Mouse (Mus musculus) kidney, postnatal 36 days (tissue): ENCODE data around the gene Pip5k1c.

ENCODE experiments used
- DNase-seq, 2 experiments: peaks; one replicate each; pipeline ENCODE4 v3.0.0; 2021 to 2022; ENCODE audit warnings: mixed read lengths in 2 of 2

The Pip5k1c gene

DNA sequence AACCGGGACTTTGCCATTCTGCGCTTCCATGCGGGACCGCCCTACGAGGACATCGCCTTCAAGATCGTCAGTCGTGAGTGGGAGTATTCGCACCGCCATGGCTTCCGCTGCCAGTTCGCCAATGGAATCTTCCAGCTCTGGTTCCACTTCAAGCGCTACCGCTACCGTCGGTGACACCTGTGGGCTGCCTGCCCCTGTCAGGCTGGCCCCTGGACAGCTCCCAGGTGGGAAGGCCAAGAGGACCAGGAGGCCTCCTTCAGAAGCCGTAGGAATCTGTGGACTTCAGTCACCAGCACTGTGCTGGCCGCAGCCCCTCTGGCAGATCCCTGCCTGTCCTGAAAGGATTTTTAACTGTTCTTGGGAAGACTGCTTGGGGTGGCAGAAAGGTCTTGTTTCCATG is 33.0 kb downstream of the Pip5k1c start:
- DNase-seq, result no peak

DNA sequence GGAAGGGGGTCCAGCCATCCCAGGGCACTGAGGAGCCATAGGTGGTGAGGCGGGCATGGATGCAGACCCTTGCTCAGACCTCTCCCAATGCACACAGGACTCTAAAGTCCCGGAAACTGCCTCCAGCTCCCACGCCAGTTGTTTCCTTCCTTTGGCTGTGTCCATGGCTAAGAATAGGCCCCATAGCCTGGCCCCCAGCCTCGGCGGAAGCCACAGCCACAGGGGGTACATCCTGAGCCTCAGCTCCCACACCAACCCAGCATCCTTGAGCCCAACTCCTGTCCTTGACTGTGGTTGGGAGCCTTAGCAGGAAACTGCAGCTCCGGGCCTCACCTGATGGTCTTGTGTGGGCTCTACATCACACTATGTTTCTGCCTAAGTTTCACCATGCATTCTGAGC is 34.1 kb downstream of the Pip5k1c start:
- peak; percentile 74 to 81 for DNase-seq

DNA sequence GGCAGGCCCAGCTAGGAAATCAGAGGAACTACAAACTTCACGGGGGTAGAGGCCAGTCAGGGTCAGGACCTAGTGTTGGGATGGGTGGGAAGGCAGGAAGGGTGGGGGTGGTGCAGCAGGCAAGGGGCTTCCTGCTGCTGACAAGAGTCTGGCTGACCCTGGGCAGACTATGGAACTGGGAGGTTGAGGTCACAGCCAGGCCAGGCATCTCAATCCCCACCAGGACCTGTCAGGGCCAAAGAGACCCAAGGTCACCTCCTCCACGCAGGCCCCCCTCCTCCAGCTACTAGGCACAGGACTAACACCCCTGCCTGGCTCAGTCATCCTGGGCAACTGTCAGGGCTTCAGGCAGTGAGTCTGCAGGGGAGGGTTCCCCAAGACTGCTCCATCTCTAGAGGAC is 35.2 kb downstream of the Pip5k1c start:
- peak; percentile 65 to 71 for DNase-seq

DNA sequence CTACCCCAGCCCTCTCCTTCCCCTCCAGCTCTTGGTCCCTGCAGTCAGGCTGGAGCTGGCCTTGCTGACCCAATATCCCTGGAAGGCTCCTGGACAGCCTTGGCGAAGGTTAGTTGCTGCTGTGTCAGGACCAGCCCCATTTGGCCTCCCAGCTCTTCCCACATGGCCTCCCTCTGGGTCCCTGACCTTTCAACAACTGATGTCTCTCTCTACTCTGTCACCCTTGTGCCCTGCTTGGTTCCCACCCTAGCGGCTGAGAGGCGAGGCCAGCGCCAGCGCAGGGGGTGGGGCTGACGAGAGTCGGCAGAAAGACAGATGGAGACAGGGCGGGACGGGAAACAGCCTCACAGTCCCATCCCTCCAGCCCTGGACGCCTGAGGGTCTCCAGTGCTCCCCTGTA is 35.6 kb downstream of the Pip5k1c start, which contains the start of gene Tbxa2r:
TSS of gene Tbxa2r (plus strand) at position 346 of the 400 bp plus-strand sequence.
- DNase-seq, result peak; percentile 78 to 79

DNA sequence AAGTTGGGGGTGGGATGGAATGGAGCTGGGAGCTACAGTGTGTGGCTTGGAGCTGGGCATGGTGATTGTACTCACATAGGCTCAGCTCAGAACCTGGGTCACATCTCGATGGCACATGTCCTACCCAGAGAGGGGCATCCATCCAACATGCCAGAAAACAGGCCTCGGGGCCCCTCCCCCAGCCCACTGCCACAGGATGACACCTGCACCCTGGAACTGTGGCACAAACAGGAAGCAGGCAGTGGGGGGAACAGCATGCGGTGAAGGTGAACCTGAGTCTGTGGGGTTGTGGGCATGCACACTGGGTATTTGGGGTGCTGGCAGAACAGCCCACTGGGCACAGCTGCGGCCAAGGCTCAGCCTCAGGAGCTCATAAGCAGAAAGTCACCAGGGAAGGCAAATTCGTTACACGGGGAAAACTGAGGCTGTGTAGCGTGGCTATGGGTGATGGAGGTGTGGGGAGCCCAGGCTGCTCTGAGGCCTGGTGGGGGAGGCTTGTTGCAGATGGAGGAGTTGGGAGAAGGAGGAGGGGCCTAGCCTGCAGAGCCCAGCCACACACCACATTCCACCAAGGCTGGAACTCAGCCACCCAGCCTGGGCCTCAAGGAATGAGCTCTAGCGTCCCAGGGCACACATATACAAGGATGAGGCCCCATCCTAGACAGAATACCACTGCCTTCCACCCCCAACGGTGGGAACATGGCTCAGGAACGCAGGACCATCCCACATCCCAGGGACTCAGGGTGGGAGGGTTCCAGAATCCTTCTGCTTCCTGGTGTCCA is 36.6 kb downstream of the Pip5k1c start:
- peak in 1 of 2 experiments; percentile 44 for DNase-seq

DNA sequence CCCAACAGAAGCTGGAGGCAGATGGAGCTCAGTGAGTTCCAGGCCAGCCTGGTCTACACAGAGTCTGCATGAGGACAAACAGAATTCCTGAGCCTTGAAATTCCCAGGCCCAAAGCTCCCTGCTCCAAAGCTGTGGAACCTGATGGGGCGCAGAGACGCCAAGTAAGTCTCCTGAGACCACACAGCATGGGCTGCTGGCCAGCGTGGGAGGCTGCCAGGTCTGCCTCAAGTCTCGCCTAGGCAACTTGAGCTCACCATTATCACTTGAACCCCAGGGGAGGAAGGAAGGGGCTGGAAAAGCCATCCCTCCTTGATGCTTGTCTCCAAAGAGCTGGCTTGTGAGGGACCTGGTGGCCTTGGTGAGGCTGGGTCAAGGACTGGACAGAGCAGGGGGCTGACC is 37.2 kb downstream of the Pip5k1c start:
- peak; percentile 61 to 70 for DNase-seq

DNA sequence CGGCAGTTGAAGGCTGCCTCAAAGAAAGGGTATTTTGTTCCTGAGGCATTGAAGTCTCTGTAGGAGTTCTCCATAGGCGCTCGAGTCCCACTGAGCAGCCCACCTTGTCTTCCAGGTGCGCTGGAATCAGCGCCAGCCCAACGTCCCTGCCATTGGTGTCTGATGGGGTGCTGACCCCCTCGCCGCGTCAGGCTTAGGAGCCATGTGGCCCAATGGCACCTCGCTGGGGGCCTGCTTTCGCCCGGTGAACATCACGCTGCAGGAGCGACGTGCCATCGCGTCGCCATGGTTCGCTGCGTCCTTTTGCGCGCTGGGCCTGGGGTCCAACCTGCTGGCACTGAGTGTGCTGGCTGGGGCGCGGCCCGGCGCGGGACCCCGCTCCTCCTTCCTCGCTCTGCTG is 39.5 kb downstream of the Pip5k1c start:
- DNase-seq, result no peak

DNA sequence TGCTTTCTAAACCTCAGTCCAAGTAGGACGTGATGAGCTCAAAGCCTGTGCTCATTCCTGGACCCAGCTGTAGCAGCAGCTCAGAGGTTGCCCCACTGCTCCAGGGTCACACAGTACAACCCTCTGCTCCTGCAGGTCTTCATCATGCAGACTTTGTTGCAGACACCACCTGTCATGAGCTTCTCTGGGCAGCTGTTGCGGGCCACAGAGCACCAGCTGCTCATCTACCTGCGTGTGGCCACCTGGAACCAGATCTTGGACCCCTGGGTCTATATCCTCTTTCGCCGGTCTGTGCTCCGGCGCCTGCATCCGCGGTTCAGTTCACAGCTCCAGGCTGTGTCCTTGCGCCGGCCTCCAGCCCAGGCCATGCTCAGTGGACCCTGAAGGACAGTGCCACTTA is 41.6 kb downstream of the Pip5k1c start:
- no peak for DNase-seq

DNA sequence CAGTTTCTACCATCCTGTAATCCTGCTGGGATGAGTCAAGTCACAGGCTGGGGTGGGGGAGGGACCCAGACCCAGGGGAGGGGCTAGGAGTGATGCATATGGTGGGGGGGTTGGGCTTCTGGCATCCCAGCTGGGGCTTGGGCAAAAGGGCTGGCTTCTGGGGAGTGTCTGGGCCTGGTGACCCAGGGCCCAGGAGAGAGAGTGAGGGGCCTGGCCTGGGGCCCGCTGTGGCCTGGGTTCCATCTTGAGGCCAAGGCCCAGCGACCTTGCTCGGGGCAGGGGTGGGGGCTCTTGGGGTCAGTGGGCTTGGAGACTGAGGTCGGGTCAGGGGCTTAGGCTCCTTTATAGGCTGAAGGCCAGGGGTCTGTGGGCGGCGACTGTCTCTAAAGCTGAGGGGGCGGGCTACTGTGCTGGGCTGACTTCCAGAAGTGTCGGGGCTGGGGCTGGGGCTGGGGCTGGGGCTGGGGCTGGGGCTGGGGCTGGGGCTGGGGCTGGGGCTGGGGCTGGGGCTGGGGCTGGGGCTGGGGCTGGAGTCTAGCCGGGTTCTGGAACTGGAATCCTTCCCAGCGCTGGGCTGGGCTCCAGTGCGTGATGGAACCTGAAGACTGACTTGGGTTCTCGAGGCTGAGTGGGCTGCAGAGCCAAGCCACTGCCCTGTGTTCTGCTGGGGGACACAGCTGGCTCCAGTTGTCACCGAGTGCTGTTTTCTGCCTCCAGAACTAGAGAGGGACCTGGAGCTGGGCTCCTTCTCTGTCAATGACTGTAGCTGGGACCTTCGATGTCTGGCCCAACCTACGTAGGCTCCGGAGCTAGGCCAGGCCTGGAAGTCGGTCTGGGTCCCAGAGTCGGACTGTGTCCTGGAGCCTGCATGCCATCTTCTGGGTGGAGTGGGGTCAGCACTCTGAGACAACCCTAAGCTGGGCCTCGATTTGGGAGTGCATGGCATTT is 42.9 kb downstream of the Pip5k1c start:
- no peak for DNase-seq

DNA sequence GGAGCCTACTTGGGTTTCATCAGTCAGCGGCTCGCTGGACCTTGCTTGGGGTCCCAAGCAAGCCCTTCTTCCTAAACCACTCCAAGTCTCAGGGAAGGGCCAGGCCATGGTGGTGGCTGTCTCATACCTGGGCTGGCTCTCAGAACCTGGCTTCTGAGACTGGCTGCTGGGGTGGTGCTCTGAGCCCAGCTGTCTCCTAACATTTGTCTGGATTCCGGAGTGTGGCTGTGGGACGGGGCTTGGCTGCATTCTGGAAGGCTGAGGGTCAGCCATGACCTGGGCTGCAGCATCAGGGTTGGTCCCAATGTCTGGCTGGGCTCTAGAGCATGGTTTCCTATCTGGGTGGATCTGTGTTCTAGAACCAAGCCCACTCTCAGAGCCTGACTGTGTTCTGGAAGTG is 43.8 kb downstream of the Pip5k1c start:
- no peak for DNase-seq

DNA sequence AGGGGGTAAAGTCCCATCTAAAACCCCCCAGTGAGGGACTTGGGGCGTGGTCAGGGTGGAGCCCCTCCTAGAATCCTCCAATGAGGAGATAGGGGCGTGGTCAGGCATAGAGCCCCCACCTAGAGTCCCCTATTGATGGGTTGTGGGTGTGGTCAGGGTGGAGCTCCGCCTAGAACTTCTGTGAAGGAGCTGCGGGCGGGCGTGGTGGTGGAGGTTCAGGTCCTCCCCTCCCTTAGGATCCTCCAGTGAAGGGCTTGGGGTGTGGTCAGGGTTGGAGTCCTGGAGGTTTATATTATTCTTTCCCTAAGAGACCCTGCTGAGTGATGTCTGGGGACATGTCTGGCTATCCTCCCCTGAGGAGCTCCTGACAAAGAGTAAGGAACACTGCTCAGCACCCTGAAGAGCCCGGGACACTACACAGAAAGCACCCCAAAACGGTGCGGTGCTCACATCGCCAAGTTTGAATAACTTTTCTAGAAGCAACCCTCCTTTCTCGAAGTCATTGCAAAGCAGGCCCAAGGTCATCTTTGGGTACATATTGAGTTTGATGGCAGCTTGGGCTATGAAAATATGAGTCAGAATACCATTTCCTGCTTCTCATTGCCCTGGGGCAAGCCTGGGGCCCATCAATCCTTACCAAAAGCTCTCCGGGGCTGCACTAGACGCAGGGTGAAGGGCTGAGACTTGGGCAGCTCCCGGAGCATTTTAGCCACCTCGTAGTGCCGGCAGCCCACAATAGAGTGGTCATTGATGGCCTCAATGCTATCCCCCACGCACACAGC is 48.0 kb downstream of the Pip5k1c start:
- DNase-seq, result no peak

DNA sequence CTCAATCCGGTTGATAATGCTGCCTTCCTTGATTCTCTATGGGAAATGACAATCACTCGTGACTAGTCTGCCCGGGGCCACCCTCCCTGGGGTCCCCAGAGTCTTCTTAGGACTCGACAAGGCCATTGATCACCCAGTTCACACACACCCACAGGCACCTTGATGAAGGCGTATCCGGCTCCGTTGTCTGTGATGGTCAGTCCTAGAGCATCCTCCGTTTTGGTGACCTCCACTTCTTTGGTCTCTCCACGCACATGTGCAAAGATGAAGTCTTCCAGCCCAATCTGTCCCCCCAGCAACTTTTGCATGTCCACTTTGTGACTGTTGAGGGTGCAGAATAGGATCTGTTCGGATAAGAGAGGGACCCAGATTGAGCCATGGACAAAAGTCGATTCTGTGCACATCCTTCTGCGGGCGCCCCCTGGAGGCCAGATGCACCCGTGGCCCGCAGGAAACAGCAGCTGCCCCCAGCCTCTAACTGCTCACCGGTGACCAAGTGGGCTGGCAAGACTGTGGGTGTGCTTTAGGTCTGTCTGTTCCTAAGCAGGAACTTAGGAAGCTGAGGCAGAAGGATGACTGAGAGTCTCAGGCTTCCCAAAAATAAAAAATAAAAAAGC is 48.7 kb downstream of the Pip5k1c start:
- peak; percentile 73 to 93 for DNase-seq

DNA sequence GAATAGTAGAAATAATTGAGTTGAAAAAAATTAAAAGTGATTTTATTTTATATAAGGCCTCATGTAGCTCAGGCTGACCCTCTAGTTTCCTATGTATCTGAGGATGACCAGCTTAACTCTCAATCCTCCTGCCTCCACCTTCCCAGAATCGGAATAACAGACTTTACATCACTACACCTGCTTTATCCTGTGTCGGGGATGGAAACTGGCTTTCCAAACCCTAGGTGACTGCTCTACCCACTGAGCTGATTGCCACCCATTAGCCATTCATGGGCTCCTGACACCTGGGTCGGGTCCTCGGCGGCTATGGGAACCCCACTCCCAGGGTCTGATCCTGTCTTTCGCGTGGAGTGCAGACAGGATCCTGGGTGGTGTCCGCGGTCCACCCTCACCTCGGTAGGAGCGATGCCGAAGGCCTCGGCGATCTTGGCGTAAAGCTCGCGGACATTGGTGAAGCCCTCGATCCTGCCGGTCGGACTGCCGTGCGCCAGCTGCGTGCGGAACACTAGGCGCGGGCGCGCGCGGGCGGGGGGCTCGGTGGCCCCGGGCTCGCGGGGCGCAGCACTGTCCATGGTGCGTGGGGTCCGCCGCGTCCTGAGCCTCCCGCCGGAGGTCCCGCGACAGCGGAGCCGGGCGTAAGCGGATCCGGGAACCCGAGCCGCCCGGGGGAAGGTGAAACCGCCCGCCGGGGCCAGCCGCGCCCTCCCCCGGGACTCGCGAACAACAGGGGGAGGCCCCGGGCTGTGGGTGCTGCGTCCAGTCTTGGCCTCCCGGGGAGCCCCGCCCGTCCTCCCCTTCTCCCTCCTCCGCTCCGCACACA is 50.1 kb downstream of the Pip5k1c start, which contains the start of gene Gipc3:
TSS of gene Gipc3 (minus strand) at position 581 of the 820 bp plus-strand sequence.
- peak in 1 of 2 experiments; percentile 58 for DNase-seq

DNA sequence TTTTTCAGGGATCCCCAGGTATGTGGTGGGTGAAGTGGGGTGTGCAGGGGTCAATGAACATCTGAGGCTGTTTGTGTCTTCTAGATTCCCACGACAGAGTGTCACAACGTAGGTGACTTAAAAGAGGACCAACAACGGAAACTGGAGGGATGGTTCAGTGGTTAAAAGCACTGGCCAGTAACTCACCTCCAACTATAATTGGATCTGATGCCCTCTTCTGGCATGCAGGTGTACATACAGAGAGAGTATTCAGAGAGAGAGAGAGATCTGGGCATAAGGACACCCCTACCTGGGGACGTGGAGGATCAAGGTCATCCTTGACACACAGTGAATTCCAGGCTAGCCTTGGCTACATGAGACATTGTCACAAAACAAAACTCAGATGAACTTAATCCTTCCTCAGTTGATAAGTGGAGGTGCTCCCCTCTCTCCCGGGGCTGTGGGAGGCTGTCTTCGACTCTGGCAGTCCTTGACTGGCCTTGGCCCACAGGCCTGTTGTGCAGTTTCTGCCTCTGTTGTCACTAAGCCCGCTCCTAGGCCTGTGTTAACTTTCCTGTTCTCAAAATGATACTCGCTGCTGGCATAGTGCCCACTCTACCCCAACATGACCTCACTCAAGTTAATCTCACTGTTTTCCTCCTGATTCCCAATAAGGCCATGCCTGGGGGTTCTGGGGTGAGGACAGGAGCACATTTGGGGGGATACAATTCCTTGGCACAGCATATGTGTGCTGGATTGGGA is 51.8 kb downstream of the Pip5k1c start:
- peak in 1 of 2 experiments; percentile 47 for DNase-seq

DNA sequence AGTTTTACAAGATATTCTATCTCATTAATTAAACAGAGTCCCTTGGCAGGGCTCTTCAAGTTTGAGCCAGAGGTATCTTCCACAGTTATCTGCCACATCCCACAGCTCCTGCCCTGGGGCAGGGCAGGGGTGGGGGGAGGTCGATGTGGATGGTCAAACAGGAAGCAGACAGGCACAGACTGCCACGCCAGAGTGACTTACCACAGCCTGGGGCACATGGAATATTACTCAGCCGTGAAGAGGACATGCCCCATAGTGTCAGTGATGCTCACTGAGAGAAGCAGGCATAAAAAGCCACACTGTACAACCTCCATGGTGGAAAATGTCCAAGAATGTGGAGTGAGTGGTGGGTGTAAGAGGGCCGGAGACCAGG is 52.4 kb downstream of the Pip5k1c start:
- DNase-seq, result no peak

DNA sequence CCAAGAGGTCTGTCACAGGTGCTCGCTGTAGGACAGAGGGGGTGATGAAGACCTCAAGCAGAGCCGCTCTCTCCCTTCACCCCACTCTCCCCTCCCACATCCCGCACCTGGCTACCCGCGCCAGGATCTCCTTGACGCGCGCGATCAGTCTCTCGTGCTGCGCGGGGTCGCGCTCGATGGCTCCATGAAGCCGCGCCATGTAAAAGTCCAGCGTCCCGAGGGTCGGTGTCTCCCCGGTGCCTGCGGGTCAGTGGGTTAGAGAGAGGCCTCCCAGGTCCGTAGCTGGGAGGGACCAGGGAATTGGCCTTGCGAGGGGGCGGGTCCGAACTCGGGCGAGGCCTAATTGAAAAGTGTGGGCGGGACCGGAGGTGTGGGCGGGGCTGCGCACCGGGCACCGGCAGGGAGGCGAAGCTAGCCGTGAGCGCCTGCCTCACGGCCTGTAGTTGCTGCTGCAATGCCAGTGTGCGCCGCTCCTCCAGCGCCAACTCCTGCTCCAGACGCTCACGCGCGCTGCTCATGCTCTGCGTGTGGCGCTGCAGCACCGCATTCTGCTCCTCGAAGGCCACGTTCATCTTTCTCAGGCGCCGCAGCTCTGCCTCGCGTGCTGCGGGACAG is 53.8 kb downstream of the Pip5k1c start:
- DNase-seq, result peak; percentile 88 to 93

DNA sequence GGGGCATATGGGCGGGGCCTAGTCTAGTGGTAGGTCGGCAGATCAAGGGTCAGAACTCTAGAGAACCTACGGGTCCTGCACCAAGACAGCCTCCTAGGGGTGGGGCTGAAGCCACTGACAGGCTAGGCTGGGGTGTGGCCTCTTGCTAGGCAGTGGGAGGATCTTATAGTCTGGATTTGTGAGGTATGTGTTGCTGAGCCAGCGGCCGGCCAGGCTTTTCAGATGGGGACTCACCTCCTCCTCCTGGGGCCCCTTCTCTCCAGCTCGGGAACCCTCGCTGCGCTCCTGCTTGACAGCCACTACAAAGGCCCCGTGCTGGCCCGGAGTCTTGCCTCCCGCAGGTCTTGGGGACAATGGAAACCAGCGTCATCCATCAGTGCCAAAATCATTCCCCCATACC is 56.4 kb downstream of the Pip5k1c start:
- DNase-seq, result peak; percentile 76 to 78

DNA sequence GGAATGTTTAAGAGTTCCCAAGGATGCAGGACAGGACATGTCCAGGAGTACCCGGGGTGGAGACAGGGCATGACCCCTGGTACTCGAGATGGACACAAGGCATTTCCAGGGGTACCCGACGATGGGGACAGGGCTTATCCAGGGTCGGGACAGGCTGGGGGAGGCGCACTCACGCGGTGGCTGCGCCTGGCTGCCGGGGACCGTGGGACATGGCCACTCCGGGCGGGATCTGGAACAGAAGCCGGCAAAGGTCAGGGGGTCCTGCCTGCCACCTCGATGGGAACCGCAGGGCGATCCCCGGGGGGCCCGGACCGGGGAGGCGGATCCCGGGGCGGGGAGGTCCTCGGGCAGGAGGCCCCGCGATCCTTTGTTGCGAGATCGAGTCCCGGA is 57.2 kb downstream of the Pip5k1c start:
- DNase-seq, result no peak

DNA sequence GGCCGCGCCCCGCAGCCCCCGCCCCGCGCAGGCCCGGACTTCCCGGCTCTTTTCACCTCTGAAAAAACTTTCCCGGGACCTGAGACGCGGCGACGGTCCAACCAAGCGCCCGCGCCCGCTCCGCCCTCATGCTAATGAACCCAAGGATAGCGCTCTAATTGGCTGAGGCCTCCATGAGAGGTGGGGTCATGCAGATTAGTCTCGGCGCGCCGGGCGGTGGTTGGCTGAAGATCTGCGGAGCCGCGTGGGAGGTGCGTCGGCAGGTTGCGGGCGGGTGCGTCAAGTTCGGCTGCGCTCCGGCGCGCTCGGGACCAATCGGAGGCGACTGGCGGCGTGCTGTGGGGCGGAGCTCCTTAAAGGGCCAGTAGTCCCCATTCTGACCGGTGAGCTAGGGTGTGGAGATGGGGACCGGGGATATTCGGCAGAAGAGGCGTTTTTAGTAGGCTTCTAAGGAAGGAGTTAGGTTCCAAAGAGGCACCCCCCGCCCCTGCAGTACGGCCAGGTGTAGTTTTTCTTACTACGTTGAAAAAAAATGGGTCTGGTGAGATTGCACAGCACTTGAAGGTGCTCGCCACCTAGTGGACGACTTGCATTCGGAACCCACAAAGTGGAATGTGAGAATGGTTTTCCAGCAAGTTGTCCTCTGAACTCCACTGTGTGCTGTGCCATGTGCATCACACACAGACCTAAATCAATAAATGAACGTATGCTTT is 57.7 kb downstream of the Pip5k1c start, which contains the start of gene Hmg20b:
TSS of gene Hmg20b (minus strand) at position 130 of the 713 bp plus-strand sequence.
- DNase-seq, result peak; percentile 100
